Mouse (Mus musculus) inflammation-experienced regulatory T-cells, adult 6 months (primary cell): ENCODE results near the gene Pes1. TPM values are rescaled to one million over a fixed set of nuclear protein-coding genes. Genes with fewer than 3 reads are reported as not detected.
"Not testable (repeated sequence)": the region's sequence is repeated elsewhere in the genome, so short reads cannot be mapped to it uniquely, and the experiment has no call there.

Experiments used
- ATAC-seq: one replicate; pipeline ENCODE4 v1.8.0; 2017
- polyA plus RNA-seq, 3 experiments: library from polyadenylated mRNA; unstranded; fragments of 100-300 nt; shearing (Covaris generic); gene quantifications; one replicate each; pipeline ENCODE4 v1.2.1; 2017

Gene Pes1
- 10 to 100 TPM; 51.8 to 88.6 (median 72.7) TPM for polyA plus RNA-seq

DNA sequence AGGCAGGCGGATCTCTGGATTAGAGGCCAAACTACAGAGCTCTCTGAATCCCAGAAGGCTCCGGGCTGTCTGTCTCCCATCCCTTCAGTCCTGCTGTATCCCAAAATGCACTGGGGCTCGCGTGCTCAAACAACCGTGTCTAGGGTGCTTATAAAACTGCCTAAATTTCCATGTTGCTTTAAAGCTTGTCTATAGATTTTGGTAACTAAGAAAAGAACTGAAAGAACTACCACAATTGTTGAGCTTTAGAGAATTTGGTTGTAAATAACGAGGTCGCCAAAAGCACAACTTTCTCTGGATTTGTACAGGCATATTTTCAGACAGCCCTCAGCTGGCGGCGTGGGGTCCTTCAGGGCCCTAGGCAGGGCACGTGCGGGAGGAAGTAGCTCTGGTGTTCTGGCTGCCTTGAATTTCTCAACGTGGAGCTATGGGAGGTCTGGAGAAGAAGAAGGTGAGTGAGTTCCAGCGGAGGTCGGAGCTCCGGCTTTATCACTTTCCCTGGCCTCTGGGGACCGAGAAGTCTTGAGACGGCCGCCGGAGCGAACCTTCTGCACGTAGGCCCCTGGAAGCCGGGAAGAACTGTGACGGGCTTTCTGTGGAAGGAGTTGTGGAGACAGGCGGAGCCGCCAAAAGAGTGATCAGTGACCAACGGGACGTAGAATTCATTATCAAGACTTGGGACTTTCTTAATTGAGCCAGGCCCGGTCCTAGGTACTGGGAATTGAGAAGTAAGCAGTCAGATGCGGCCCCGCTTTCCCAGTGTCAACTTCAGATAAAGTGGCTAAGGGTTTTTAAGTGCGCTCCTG, at the start of gene Pes1:
Gene Pes1 (plus strand): TSS at position 366 of the 806 bp plus-strand sequence.
- peak; percentile 94 for ATAC-seq

DNA sequence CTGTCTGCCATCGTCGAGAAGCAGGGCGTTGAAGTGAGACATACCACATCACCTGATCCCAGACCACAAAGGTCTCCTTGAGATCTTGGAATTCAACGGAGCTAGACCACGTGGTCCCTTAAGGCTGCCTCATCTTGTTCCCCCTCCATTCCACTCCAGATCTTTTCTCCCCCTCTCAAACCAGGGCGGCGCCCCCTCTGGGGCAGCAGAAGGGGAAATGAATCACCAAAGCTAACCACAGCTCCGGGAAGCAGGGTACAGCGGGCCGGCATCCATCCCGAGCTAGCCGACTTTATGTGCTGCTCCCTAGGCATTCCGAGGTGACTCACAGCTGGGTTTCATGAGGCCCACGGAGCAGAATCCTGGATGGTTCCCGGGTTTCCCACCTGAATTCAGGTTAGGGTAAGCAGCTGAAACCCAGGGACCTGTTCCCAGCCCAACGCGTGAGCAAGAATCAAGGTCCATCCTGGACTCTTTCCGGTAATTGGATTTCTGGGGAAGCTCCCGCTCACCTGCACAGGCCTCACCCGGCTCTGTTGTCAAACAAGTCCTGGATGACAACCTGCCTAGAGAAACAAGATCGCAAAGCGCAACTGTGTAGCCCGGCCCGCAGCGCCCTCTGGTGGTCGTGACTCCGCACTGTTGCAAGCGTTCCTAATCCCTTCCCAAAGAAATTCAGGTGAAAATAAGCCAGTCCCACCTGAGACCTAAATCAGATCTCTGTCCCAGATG, 49.5 kb upstream of the Pes1 start, which contains the start of gene Slc35e4:
Gene Slc35e4 (minus strand): TSS at position 556 of the 732 bp plus-strand sequence.
- ATAC-seq, result peak; percentile 62

DNA sequence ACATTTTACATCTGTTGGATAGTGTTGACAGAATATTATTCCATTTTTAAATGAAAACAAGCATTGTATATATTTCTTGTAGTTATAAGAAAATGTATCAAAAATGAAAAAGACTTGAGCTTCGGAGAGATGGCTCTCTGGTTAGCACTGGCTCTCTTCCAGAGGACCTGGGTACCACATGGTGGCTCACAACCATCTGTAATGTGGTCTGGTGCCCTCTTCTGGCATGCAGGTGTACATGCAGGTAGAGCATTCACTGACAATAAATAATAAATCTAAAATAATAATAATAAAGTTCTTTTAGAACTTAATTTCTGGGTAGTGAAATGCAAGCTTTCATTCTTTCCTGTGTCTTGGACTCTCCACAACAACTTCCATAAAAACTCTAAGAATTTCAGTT, 45.0 kb upstream of the Pes1 start:
- ATAC-seq, result no peak

DNA sequence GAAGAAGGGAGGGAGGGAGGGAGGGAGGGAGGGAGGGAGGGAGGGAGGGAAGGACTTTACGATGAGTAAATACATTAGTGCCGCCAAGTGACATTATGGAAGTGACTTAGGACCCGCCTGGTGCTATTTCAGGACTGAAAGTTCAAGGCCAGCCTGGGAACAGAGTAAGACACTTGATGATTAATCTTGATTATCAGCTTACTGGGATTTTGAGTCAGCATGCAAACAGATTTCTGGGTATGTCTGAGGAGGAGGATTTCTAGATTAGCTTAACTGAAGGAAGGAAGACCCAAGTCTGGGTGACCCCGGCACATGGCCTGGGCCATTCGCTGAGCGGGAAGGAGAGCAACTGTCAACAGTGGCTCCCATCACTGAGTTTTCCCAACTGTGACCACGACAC, 43.3 kb upstream of the Pes1 start:
- no peak for ATAC-seq

DNA sequence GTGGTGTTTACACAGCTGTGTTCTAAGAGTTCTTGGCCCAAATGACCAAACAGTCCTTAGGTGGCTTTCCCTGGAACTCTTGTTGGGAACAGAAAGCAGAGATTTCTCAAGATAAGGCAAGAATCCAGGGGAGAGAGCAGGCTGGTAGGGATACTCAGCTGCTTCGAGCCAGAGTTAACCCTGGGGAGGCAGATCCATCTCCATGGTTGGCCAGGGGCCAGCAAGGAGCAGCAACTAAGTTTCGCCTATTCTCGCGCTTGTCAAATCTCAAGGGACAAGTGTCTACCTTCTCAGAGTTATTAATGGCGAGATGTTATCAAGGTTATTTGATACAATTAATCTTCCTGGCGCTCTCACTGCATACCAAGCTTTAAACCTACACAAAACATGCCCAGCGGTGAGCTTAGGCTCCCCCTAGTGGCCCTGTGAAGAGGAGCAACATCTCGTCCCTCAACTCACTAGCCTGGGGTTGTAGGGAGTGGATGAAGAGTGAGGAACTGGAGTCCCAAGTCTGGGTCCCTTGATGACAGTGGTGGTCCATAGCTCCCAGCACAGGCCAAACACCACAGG, 42.4 kb upstream of the Pes1 start:
- ATAC-seq, result peak; percentile 80

DNA sequence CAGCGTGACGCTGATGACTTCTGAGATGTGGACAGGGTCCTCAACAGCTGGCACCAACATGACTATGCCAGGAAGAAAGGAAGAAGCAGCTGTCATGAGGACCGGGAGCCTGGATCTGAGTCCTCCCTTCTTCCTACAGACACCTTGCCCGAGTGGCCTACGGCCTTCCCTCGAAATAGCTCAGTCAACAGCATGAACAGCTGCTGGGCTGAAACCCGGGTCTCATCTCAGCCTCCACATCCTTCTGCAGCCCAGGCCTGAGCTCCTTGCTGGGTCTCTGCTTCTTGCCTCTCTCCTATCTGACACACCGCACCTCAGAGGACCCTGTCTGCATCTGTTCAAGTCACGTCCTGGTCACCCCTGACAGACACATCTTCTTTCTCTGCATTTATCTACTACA, 41.7 kb upstream of the Pes1 start:
- ATAC-seq, result no peak

DNA sequence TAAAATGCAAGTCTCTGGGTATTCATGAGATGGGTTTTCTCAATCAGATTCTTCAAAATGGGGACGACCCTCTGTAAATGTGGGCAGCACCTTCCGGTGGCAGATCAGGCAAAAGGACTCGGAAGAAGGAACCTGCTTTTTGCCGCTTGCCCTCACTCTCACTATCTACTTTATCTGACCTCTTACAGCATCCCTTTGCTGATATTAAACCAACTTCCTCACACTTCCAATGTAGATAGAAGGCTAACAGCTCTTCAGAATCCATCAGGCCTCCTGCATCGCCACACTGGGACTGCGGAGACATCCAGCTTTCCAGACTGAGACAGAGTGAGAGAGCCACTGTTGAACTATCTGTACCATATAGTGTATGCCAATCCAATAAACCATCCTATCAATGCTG, 41.0 kb upstream of the Pes1 start:
- ATAC-seq, result no peak

DNA sequence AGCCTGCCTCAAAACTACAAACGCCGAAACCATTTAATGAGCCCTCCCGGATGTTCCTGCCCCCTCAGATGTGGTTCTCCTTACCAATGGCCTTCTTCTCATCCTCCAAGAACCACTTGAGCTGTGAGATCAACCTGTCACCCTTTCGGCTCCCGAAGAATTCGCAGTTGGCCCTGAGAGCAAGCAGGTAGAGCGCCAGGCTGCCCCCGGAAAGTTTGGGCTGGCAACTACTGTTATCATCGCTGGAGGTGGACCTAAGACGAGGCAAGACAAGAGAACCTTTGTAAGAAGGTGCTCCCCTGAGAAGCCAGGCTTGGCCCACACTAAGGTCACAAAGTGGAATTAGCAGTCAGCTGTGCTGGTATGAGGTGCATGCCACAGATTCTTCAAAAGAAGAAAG, 37.9 kb upstream of the Pes1 start:
- no peak for ATAC-seq

DNA sequence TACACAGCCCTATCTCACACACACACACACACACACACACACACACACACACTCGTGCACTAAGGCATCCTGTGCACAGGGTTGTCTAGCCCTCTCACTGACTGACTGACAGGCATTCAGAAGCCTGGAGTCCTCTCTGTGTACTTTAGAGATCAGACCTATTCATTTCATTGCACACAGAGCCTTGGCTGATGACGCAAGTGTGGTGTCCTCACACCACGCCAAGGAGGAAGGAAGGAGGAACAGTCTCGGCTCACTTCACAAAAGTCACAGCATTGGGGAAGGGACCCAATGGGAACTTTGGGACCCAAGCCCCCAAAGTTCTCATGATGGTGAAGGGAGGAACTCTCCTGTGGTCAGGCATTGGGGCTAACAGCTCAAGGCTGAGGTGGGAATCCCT, 33.8 kb upstream of the Pes1 start:
- ATAC-seq, result no peak

DNA sequence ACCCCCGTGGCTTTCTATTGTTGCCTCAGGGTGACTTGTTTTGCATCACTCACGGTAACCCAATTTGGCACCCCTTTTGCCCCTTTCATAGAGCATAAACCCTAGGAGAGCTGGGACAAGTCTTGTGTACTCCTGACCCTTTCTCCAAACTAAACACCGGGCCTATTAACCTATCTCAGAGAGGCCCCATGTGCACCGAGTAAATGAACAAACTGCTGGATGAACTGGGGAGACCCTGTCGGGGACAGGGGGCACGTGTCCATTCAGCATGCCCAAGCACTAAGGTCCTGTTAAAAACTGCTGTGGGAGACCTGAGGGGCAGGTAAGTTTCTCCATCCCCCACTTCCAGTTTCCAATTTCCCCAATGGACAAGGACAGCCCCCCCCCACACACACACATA, 32.8 kb upstream of the Pes1 start:
- no peak for ATAC-seq

DNA sequence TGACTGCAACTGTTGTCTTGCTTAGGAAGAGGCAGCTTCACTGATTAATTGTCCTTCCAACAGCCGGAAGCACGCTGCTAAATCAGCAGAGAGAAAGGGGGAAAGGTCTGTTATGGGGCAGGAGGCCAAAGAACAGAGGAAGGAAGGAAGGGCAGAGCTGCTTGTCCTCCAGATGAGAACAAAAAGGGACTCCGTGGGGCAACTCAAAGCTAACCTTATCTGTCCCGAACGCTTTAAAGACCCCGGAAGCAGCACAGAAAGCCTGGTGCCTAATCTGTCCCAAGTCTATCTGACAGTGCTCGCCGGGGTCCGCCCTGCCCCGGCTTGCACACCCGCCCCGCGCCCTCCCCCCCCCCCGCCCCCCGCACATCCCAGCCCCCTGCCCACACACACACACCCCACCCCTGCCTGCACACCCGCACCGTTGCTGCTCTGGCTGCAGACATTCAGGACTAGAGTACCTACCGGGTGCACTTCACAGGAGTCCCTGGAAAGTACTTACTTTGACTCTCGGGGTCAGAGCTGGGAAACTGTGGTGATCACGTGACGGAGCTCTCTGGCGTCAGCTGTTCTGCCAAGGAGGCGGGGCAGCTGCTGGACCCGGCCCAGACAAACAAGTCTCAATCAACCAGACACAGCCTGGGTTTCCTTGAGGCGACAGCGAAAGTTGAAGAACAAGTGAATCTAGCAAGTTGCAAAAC, 32.1 kb upstream of the Pes1 start, which contains the start of gene Tcn2:
Gene Tcn2 (minus strand): TSS at position 649 of the 701 bp plus-strand sequence.
- peak; percentile 90 for ATAC-seq

DNA sequence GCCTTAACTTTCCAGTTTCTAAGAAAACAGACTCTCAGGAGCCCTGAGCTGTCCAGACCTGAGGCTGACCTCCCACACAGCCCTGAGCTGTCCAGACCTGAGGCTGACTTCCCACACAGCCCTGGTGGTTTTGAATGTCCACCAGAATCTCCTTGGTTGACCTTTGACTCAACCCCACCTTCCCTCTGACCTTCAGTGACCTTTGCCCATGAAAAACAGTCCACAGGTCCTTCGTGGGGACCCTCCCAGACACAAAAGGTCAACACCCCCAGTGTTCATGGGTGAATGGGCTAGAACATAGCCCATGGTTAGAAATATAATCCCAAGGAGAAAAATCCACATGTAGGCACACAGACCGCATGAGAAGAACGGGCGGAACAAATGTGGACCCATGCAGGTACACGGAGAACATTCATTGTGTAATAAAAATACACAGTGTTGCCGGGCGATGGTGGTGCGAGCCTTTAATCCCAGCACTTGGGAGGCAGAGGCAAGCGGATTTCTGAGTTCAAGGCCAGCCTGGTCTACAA, 30.0 kb upstream of the Pes1 start:
- ATAC-seq, result no peak

DNA sequence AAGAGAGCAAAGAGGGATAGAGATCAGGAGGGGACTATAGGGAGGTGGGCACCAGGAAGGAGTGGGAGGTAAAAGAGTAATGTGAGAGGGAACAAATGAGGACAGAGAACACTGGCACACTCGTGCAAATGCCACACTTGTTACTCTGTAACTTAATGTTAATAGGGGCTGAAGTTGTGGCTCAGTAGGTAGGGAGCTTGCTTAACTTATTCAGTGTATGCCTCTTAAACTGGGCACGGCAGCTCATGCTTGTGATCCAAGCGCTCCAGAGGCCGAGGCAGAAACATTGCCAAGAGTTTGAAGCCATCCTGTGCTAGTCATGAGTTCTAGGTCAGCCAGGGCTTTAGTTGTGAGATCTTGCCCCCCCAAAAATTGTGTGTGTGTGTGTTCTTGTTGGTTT, 28.6 kb upstream of the Pes1 start:
- no peak for ATAC-seq

DNA sequence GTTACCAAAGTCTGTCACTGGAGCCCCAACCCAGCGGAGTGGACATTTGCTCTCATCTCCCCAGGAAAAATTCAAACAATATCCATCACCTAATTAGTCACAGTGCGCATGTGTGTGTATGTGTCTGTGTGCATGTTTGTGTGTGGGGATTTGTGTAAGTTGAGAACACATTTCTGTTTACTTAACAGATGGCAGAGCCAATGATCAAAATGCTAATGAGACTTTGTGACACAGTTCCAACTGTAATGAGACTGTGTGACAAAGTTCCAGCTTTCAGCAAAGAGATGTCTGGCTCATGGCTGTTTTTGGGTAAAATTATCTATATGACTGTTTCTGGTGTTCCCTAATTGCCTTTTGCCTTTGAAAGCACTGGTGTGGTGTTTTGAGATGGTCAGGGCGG, 27.5 kb upstream of the Pes1 start:
- ATAC-seq, result no peak

DNA sequence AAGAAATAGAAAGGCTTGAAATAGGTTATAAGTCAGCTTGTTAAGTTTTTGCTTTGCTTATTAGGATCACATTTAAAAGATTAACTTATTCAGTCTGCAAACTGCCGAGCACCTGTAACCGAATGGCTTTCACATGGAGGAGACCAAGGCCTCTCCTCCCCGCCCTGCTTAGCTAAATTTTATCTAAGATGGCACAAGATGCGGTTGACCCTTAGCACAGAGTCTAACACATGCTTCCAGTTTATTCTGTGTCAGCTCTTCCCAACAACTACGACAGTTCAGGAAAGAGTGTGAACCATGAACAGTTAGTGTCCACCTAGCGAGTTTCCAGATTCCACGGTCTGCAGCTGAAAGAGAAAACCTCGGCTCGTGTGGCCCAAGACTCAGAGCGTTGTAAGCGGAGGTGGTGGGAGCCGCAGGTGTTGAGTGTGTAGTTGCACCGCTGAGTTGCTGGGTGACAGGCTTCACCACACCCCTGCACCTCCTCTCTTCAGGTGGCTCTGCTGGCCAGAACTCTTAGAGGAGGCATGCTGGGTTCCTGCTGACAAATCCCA, 26.4 kb upstream of the Pes1 start:
- no peak for ATAC-seq

DNA sequence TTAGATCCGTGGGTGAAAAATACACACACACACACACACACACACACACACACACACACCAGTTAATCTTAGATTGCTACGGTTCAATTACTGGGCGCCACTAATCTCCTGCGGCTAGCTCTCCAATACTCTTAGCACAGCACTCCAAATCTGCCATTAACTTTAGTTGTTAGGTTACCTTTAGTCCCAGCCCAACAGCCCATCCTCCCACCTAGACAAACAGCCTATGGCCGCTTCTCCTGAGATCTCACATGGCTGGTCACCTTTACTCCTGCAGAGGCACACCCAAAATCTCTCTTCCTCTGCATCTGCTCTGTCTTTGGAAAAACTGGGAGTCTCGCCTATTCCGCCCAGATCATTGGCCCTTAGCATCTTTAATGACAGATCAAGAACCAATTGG, 22.4 kb upstream of the Pes1 start:
- ATAC-seq, result no peak

DNA sequence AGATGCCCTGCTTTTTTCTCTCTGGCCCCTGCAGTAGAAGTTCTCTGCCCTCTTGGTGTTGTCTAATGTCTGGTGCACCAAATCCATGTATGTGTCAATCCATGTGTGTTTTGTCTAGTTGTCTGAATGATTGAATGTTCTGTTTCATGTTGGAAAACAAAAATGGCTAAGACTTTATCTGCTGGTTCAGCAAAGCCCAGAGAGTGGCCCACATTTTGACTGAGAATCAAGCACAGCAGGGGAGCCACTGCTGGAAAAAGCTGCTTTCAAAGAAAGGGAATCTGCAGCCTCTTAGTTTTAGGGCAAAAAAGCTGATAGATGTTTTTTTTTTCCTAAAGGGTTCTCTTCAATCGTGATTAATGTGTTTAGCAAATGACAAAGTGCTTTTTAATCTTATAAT, 17.4 kb upstream of the Pes1 start:
- no peak for ATAC-seq

DNA sequence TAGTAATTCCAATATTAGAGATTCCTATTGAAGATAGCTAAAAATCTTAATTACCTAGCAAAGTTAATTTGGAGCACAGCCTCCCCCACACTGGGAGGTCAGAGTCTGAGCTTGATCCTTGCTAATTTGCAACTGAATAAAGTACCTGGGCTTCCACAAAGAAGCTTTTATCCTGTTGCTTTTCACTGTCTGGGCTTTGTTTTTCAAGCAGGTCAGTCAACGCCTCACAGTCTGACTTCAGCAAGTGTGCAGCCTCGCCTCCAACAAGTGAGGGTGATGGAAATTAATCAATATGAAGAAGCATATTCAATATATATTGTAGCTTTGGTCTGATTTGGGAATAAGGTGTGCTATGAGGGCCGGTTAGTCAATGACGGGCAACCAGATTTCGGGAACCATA, 8.9 kb upstream of the Pes1 start:
- not testable (repeated sequence) for ATAC-seq

DNA sequence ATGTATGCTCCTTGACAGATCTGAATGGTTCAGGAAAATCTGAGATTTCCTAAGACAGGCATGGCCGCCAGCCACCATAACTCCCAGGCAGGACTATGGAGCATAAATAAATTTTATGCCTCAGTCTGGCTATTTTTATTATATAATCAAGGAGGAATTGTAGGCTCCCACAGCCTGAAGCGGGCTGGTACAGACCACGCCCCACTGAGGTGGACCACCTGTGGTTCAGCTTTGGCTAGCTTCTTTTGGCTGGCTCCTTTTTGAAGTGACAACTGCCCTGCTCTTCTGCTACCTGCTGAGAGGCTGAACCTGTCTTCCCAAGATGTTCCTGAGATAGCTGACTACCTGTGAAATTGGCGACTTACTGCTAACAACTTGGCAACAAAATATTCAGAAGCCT, 8.4 kb upstream of the Pes1 start:
- ATAC-seq, result not testable (repeated sequence)

DNA sequence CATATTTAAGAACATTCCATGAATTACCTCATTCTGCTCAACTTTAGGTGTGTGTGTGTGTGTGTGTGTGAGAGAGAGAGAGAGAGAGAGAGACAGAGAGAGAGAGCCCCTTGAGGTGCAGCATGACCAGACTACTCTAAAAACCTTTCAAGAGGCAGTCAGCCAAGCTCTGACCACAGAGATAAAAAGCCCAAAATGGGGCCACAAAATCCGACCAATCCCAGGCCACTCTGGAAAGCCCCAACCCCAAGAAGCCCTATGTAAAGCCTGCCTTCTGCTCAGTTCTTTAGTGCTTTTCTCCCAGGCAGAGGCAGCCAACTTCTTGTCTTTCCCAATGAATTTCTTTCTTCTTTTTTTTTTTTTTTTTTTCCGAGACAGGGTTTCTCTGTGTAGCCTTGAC, 2.9 kb upstream of the Pes1 start:
- no peak for ATAC-seq

DNA sequence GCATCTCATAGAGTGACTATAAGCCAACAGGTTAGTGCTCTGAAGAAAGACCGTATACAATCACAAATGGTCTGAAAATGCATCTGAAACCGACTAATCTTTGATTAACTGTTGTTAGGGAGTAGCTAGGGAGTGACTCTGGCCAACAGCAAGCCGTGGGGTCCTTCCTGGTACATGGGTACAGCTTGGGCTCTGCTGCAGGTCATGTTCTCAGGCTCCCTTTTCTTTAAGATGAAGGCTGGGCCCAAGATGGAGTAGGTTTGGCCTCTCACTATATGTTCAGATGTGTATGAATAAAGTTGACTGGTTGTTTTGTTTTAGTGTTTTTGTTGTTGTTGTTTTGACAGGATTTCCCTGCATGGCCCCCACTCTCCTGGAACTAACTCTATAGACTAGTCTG, 2.0 kb upstream of the Pes1 start:
- no peak for ATAC-seq

DNA sequence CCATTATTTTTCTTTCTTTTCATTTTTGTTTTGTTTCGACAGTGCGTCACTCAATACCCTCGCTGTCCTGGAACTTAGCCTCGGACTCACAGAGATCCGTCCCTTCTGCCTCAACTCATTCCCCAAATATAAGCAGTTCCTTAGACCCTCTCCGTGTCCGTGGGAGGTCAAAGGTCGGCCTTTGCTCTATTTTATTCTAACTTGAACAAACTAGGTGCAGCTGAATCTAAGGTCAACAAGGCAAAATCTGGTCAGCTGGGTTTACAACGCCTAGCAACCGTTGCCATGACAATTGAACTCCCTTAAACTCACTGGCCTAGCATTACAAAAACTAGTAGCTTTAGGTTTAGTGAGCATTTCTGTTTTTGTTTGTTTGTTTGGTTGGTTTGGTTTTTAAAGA, 620 bp upstream of the Pes1 start:
- ATAC-seq, result no peak
